Mouse (Mus musculus) splenic B cell, adult 2 months (primary cell): Measurements from ENCODE around the gene Hemgn.
A peak's percentile ranks its signal among the peaks of the same experiment; 100 is the strongest.

Source experiments
- DNase-seq: peaks from one replicate; pipeline ENCODE4 v3.0.0-alpha.2; 2011; ENCODE audit warnings: low read depth, low spot score
- H3K27me3 ChIP-seq: 2 replicates; pipeline ENCODE4 v1.6.1; 2012; ENCODE audit warnings: mild to moderate bottlenecking, low read length, moderate library complexity, mixed read lengths; ENCODE audit not compliant: control insufficient read depth, poor library complexity, insufficient read depth, severe bottlenecking
- H3K36me3 ChIP-seq: 2 replicates; pipeline ENCODE4 v1.6.1; 2012; ENCODE audit warnings: mild to moderate bottlenecking, low read length, moderate library complexity, mixed read lengths; ENCODE audit not compliant: control insufficient read depth, poor library complexity, insufficient read depth, severe bottlenecking

The Hemgn gene

DNA sequence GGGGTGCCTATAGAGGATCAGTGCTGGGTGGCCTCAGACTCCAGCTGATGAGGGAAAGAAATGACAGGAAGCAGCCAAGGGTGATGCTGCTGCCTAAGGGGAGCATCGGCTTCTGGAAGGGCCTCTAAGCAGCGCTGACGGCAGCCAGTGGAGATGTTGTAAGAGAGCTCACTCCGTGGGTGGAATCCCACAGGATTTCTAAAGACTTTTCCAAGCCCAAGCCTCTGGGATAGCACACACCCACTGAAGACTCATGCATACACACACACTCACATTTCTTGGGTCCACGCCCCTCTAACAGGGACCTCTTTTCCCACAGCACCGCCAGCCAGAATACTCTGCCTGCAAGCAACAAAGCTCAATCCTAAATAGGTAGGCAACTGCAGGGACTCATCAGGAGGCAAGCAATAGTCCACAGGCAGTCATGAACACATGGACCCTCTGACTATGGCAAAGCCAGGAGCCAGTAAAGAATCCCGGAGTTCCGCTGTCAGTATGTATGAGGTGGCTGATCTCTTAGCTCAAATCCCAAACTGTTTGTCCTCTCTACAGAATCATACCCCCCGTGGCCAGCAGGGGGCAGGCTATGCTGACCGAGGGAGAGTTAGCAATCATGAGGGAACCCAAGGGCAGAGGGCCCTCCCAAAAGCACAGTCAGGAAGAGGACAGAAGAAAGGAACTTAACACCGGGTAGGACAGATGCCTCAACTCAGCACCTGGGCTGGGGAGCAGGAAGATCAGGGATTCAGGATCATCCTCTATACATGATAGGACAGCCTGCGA lies 56.8 kb downstream of the Hemgn start:
- Histone ChIP-seq H3K36me3 (no peaks in the 10 kb centered on the region), H3K27me3 (no peaks in the 10 kb centered on the region)
- peak; percentile 72 for DNase-seq

DNA sequence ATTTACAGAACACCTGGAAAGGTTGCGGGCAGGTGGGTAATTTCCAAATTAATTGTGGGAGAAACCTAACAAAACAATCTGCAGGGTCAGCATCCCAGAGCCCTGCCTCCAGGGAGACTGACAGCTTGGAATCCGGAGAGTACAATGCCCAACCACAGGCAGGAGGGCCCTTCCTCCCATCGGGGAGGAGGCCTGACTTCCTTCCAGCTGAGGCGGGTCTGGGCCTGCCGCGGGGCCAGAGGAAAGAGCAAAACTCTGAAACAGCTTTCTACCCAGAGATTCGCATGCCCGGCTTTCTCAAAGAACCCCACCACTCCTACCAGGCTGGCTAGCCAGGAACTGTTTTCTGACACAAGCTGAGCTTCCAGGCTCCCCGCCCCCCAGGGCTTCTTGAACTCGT lies 60.3 kb downstream of the Hemgn start:
- no peaks in the 10 kb centered on the region for H3K36me3 ChIP-seq
- no peak for DNase-seq
- H3K27me3 ChIP-seq, result no peaks in the 10 kb centered on the region

DNA sequence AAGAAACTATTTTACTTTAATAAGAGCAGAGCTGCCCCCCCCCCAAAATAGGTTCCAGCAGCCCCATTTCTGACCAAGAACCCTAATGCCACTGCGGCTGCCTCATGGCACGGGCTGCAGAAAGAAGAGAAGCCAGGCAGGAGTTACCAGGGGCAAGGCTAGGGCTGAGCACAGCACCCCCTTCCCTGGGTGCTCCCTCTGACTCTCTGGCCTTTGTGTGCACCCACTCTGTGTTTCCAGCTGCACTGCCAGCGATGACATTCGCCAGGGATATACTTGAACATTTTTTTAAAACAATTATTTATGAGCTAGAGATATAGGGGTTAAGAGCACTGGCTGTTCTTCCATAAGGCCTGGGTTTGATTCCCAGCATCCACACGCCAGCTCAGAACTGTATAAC lies 63.8 kb downstream of the Hemgn start:
- Histone ChIP-seq H3K27me3 (peaks cover 4% of the 10 kb centered on the region; the same call in 1 of the 2 replicates), H3K36me3 (no peaks in the 10 kb centered on the region)
- DNase-seq, result no peak

DNA sequence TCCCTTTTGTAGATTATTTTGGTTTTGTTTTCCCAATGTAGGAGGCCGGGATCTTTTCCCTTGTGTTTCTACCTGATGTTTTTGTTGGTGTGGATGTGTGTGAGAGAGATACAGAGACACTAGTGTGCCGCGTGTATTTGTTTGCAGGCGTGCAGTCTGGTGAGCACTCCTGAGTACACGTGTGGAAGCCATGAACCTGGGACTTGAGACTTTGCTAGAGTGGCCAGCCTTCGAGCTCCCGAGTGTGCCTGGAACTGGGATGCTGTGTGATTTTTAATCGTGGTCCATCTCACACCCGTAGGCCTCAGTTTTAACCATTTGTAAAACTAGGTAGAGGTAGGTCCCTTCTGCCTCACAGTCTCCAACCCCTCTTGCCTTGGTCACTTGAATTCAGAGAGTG lies 64.4 kb downstream of the Hemgn start:
- peaks cover 4% of the 10 kb centered on the region; the same call in 1 of the 2 replicates for H3K27me3 ChIP-seq
- no peak for DNase-seq
- no peaks in the 10 kb centered on the region for H3K36me3 ChIP-seq

DNA sequence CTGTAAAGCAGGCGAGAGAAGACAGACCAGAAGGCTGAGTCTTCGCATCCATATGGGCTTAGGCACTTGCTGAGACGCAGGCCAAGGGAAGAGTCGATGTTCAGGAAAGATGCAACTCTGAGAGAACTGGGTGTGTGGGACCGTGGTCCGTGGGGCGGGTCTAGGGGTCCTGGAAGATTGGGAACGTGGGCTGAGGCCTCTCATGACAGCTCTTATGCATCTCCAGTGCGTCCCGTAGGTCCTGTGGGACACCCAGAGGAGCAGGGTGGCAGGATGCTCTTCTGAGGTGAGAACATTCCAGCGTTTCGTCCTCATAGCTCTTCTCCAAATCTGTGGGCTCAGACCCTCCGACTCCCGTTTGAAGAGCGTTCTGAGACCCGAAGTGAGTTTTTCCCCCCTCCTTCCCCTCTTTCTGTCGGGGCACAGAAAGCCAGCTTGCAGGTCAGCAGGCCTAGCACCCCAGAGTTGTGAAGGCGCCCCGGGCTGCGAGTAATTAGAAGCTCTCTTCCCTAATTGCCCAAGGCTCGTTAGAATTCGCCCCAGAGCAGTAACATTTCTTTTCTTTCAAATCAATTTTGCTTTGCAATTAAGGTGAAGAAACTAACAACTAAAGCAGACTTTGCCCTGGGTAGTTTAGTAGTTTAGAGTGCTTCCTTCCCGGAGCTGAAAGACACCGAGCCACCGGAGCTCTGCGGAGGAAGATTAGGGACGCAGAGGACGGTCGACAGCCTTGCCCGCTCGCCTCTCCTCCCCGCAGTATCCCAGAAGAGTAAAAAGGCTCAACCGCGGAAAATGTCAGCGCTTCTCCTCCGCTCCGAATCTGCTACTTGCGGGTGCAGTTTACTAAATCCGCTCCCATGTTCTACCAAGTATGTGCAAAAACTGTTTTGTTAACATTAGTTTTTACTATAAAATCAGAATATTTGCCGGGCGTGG lies 65.5 kb downstream of the Hemgn start:
- no peaks in the 10 kb centered on the region for H3K36me3 ChIP-seq
- DNase-seq, result no peak
- peaks cover 4% of the 10 kb centered on the region; the same call in 1 of the 2 replicates for H3K27me3 ChIP-seq

DNA sequence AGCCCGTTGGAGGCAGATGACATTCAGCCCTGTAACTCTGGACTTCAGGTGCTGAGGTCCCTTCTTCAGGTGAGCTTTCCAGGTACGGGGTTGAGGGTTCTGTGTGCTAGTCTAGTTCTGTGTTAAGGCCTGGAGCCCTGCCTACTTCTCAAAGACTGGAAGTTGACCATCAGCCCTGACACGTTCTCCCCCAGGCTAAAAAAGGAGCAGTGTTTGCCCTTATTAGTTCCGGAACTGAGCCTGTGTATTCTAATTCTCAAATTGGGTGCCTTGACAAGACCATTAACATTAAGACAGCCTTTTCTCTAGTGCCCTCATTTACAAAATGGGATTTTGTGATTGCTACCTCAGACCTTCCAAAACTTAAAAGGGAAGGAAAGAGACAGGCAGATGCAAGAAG lies 66.2 kb downstream of the Hemgn start:
- Histone ChIP-seq H3K36me3 (no peaks in the 10 kb centered on the region), H3K27me3 (peaks cover 4% of the 10 kb centered on the region; the same call in 1 of the 2 replicates)
- no peak for DNase-seq

DNA sequence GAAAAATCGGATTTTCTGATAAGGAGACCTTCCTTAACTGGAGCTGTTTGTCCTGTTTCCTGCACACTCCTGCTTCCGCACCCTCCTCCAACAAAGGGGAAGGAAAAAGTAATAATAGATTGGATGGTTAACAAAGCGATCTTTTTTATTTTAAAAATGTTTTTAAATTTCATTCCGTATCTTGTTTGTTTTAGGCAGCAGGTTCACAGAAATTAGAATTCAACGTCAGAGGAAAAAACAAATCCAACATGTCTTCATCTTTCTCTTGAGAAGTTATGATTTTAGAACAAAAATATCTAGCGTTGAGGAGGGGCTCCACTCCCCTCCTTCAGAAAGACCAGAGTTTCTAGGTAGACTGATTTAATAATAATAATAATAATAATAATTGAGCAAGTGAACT lies 67.1 kb downstream of the Hemgn start:
- Histone ChIP-seq H3K36me3 (no peaks in the 10 kb centered on the region), H3K27me3 (peaks cover 4% of the 10 kb centered on the region; the same call in 1 of the 2 replicates)
- DNase-seq, result no peak

GRCm38 (mm10) chr4:46345773-46346100 lies 67.6 kb downstream of the Hemgn start:
- peaks cover 4% of the 10 kb centered on the region; the same call in 1 of the 2 replicates for H3K27me3 ChIP-seq
- H3K36me3 ChIP-seq, result no peaks in the 10 kb centered on the region
- DNase-seq, result no peak

DNA sequence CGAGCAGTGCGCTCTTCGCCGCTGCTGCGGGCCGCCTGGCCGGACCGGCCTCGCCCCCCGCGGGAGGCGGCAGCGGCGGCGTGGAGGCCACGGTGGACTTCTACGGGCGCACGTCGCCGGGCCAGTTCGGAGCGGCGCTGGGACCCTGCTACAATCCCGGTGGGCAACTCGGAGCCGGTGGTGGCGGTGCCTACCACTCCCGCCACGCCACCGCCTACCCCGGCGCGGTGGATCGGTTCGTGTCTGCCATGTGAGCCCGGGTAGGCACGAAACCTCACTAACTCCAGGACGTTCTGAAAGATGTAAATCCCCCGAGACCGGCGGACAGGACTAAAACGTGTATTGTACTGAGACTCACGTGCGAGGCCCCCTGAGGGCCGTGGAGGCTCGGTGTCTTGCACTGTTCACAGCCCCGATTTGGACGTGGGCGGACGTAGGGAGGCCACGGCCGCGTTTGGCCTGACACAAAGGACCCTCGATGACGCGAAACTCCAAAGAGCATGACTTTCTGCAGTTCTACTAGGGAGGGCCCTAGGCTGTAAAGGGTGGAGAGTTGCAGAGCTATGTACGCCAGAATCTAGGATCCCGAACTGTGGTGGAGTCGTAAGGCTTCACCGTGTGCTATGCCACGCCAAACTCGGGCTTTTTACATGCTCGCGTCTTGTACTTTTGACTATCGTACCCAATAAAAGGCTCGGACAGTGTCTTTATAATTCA lies 68.1 kb downstream of the Hemgn start:
- DNase-seq, result peak; percentile 41
- H3K36me3 ChIP-seq, result no peaks in the 10 kb centered on the region

GRCm38 (mm10) chr4:46344288-46344687 lies 69.0 kb downstream of the Hemgn start:
- DNase-seq, result peak; percentile 58
- H3K36me3 ChIP-seq, result no peaks in the 10 kb centered on the region
- peaks cover 6% of the 10 kb centered on the region; the same call in 1 of the 2 replicates for H3K27me3 ChIP-seq

More for the DNA sequence above, 68.1 kb downstream of the Hemgn start:
- peaks cover 4% of the 10 kb centered on the region; the same call in 1 of the 2 replicates for H3K27me3 ChIP-seq
